Mouse (Mus musculus) ZHBTc4 (cell line): ENCODE measurements around the gene Insrr.

Experiments used
- DNase-seq: peaks from one replicate; pipeline ENCODE4 v3.0.0-alpha.2; 2011; ENCODE audit warnings: low read depth, low spot score

Insrr gene

GRCm38 (mm10) chr3:87832109-87832859 is 35.5 kb downstream of the Insrr start:
- no peak for DNase-seq

GRCm38 (mm10) chr3:87833482-87833881 is 36.7 kb downstream of the Insrr start:
- peak; percentile 40 for DNase-seq

GRCm38 (mm10) chr3:87838622-87839021 is 41.9 kb downstream of the Insrr start:
- peak; percentile 86 for DNase-seq

- no peak for DNase-seq
These were observed 44.1 kb downstream of the Insrr start for GRCm38 (mm10) chr3:87840858-87841257.

- DNase-seq, result no peak
These were observed 48.2 kb downstream of the Insrr start for GRCm38 (mm10) chr3:87844981-87845380.

GRCm38 (mm10) chr3:87846186-87846585 is 49.4 kb downstream of the Insrr start:
- DNase-seq, result no peak

GRCm38 (mm10) chr3:87846650-87847110 is 49.9 kb downstream of the Insrr start, which contains the start of gene Sh2d2a:
Sh2d2a (plus strand) TSS chr3:87846755.
- no peak for DNase-seq

GRCm38 (mm10) chr3:87847680-87848079 is 50.9 kb downstream of the Insrr start:
- no peak for DNase-seq

- no peak for DNase-seq
These were observed 52.4 kb downstream of the Insrr start for GRCm38 (mm10) chr3:87849117-87849516.

- DNase-seq, result no peak
These were observed 58.2 kb downstream of the Insrr start for GRCm38 (mm10) chr3:87854795-87855568.

- no peak for DNase-seq
These were observed 59.2 kb downstream of the Insrr start for GRCm38 (mm10) chr3:87855936-87856335.

- DNase-seq, result no peak
These were observed 60.9 kb downstream of the Insrr start for GRCm38 (mm10) chr3:87857666-87858065.

GRCm38 (mm10) chr3:87859813-87860212 is 63.1 kb downstream of the Insrr start:
- peak; percentile 85 for DNase-seq

GRCm38 (mm10) chr3:87864111-87864510 is 67.4 kb downstream of the Insrr start:
- DNase-seq, result peak; percentile 92
